Mouse (Mus musculus) thymus, postnatal 0 days (tissue): ENCODE data around the gene Gm9376. TPM values are rescaled to one million over a fixed set of nuclear protein-coding genes. Genes with fewer than 3 reads are reported as not detected.

ENCODE experiments used
- DNase-seq: peaks from one replicate; pipeline ENCODE4 v3.0.0-alpha.2; 2015; ENCODE audit warnings: low spot score
- microRNA-seq: library from miRNA; unstranded; fragments of <30 nt; microRNA quantifications from one replicate; pipeline ENCODE4, GENCODE M21; 2016; ENCODE audit warnings: borderline number of aligned reads
- polyA plus RNA-seq: library from polyadenylated mRNA; unstranded; fragments of >200 nt; fragmentation: Nextera tagmentation; extraction: Ambion mirVana; gene quantifications from 2 replicates; pipeline ENCODE4 v1.2.1, GENCODE M21; 2015

Gm9376 gene
- polyA plus RNA-seq, 1 experiment from 2014 or later: not detected

- DNase-seq: no peak
Measured at GRCm38 (mm10) chr14:118277704-118278498, 11.1 kb downstream of the Gm9376 start.

- DNase-seq: no peak
Measured at GRCm38 (mm10) chr14:118282272-118282671, 15.5 kb downstream of the Gm9376 start.

GRCm38 (mm10) chr14:118282917-118283316, 16.2 kb downstream of the Gm9376 start:
- DNase-seq: no peak

GRCm38 (mm10) chr14:118286096-118286495, 19.3 kb downstream of the Gm9376 start:
- no peak for DNase-seq

- no peak for DNase-seq
Measured at GRCm38 (mm10) chr14:118289133-118289532, 22.4 kb downstream of the Gm9376 start.

- no peak for DNase-seq
Measured at GRCm38 (mm10) chr14:118290009-118290408, 23.2 kb downstream of the Gm9376 start.

GRCm38 (mm10) chr14:118302606-118303005, 35.8 kb downstream of the Gm9376 start:
- no peak for DNase-seq

- no peak for DNase-seq
Measured at GRCm38 (mm10) chr14:118304560-118304959, 37.8 kb downstream of the Gm9376 start.

GRCm38 (mm10) chr14:118305951-118306350, 39.2 kb downstream of the Gm9376 start:
- no peak for DNase-seq

GRCm38 (mm10) chr14:118307060-118307459, 40.3 kb downstream of the Gm9376 start:
- no peak for DNase-seq

- no peak for DNase-seq
Measured at GRCm38 (mm10) chr14:118311703-118312102, 44.9 kb downstream of the Gm9376 start.

GRCm38 (mm10) chr14:118312664-118313063, 45.9 kb downstream of the Gm9376 start:
- no peak for DNase-seq

GRCm38 (mm10) chr14:118313931-118314330, 47.2 kb downstream of the Gm9376 start:
- no peak for DNase-seq

- no peak for DNase-seq
Measured at GRCm38 (mm10) chr14:118317260-118317659, 50.5 kb downstream of the Gm9376 start.

Small RNAs within 50 kb of the gene (microRNA-seq; reads per million reads assigned to microRNA genes)
- gene Mir6241: not detected

Other genes starting within 250 kb of the Gm9376 start
- 0.18 and 0.48 TPM in 2 replicates for gene Dct, start 214.7 kb upstream of the Gm9376 start, polyA plus RNA-seq
- gene Tgds, start 134.2 kb upstream of the Gm9376 start, polyA plus RNA-seq: 34.4 and 35.3 TPM in 2 replicates
- 21.7 and 23.1 TPM in 2 replicates for gene Gpr180, start 129.8 kb upstream of the Gm9376 start, polyA plus RNA-seq
- gene Sox21, start 29.9 kb upstream of the Gm9376 start, polyA plus RNA-seq: 0.08 TPM in 2 replicates